Mouse (Mus musculus) forebrain, embryonic 14.5 days (tissue): ENCODE results near the gene Slc16a14. TPM values are rescaled to one million over a fixed set of nuclear protein-coding genes. Genes with fewer than 3 reads are reported as not detected.

Experiments used
- ATAC-seq: fragments of 200-750 bp; cut with Nextera tagmentation; 2 replicates; pipeline ENCODE4 v1.8.0; 2017; ENCODE audit warnings: mild to moderate bottlenecking, moderate library complexity
- DNase-seq: peaks from one replicate; pipeline ENCODE4 v3.0.0-alpha.2; 2015; ENCODE audit warnings: low spot score
- H3K27ac ChIP-seq: fragments of 300-500 bp; sonication (generic); 2 replicates; pipeline ENCODE4 v1.5.1; 2014; ENCODE audit warnings: low read depth, mild to moderate bottlenecking, control low read depth, low read length, moderate library complexity
- H3K27me3 ChIP-seq: fragments of 300-500 bp; sonication (generic); replicated peaks from 2 replicates; pipeline ENCODE4 v1.6.1; 2014; ENCODE audit warnings: low read length, control low read depth, mixed read lengths; ENCODE audit not compliant: control insufficient read depth, insufficient read depth
- H3K36me3 ChIP-seq: fragments of 300-500 bp; sonication (generic); 2 replicates; pipeline ENCODE4 v1.6.1; 2014; ENCODE audit warnings: low read length, control low read depth; ENCODE audit not compliant: control insufficient read depth, insufficient read depth
- H3K4me1 ChIP-seq: fragments of 300-500 bp; sonication (generic); 2 replicates; pipeline ENCODE4 v1.6.1; 2014; ENCODE audit warnings: antibody characterized with exemption, low read length, control low read depth; ENCODE audit not compliant: control insufficient read depth, insufficient read depth
- H3K4me2 ChIP-seq: fragments of 300-500 bp; sonication (generic); 2 replicates; pipeline ENCODE4 v1.6.1; 2014; ENCODE audit warnings: mild to moderate bottlenecking, control low read depth, low read length
- H3K4me3 ChIP-seq: fragments of 300-500 bp; sonication (generic); 2 replicates; pipeline ENCODE4 v1.5.1; 2014; ENCODE audit warnings: low read depth, low read length, control low read depth
- H3K9ac ChIP-seq: fragments of 300-500 bp; sonication (generic); 2 replicates; pipeline ENCODE4 v1.6.1; 2014; ENCODE audit warnings: mild to moderate bottlenecking, low read length, control low read depth, moderate library complexity
- H3K9me3 ChIP-seq: fragments of 300-500 bp; sonication (generic); replicated peaks from 2 replicates; pipeline ENCODE4 v1.6.1; 2016; ENCODE audit warnings: low read length, control low read depth, mixed read lengths; ENCODE audit not compliant: control insufficient read depth
- WGBS: fragments of 180-500 bp; shearing (Covaris S2); extraction: QIAGEN DNeasy Blood & Tissue Kit; methylation state at CpG from one replicate; pipeline ENCODE4 v1.1.7; 2014; 5-methylcytosine and 5-hydroxymethylcytosine counted together
- polyA plus RNA-seq: library from polyadenylated mRNA; unstranded; fragments of >200 nt; fragmentation: Nextera tagmentation; extraction: Ambion mirVana; gene quantifications from 2 replicates; pipeline ENCODE4 v1.2.1, GENCODE M21; 2014

Gene Slc16a14
- polyA plus RNA-seq, 1 experiment from 2014 or later = 9.1 TPM

DNA sequence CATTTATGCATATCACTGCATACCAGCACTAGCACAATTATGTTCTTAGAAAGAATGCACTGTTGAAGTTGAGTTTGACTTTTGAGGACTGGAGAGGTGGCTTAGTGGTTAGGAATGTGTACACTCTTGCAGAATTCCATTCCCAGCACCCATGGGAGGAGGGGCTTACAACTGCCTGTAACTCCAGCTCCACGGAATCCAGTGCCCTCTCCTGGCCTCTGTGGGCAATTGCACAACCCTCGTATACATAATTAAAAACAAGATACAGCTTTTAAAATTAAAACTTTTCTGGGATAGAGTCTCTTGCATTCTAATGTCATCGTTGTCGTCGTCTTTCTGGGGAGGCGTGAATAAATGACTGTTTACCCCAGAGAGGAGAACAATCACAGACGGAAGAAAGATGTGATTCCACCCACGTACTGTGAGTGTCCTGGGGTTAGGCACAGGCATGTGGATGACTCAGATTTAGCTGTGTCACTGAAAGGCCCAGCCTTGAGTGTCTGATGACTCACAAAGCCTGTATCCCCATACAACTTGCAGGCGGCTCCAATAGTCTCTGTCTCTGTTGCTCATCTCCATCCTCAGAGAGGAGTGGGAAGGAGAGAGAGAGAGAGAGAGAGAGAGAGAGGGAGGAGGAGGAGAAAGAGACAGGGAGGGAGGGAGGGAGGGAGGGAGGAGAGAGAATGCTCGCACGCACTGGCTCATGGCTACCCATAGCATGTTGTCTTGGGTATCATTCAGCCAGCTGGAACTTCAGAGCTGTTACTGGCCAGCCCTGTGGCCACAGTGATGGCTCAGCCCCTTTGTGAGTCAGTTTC, 53.5 kb downstream of the Slc16a14 start:
- H3K4me1 ChIP-seq = no peaks in the 10 kb centered on the region
- WGBS = 67% methylated on average over 11 of the region's 11 CpGs
- H3K9ac ChIP-seq = no peak overlapping the region
- no peaks in the 10 kb centered on the region for H3K9me3 ChIP-seq
- DNase-seq (no peak), ATAC-seq (no peak)
- no peak overlapping the region for H3K27ac ChIP-seq
- H3K4me3 ChIP-seq = no peak overlapping the region
- H3K4me2 ChIP-seq = no peak overlapping the region
- H3K27me3 ChIP-seq = no peaks in the 10 kb centered on the region
- no peaks in the 10 kb centered on the region for H3K36me3 ChIP-seq

GRCm38 (mm10) chr1:84879571-84880120, 55.3 kb downstream of the Slc16a14 start:
- ATAC-seq (no peak), DNase-seq (no peak)
- Histone ChIP-seq H3K4me3 (no peak overlapping the region), H3K4me1 (no peaks in the 10 kb centered on the region), H3K27me3 (no peaks in the 10 kb centered on the region), H3K36me3 (no peaks in the 10 kb centered on the region), H3K4me2 (no peak overlapping the region), H3K27ac (no peak overlapping the region), H3K9ac (no peak overlapping the region), H3K9me3 (no peaks in the 10 kb centered on the region)
- WGBS = 93% methylated on average over 8 of the region's 8 CpGs

- no peak for DNase-seq
- H3K4me1 ChIP-seq = no peaks in the 10 kb centered on the region
- no peak overlapping the region for H3K9ac ChIP-seq
- H3K27ac ChIP-seq = no peak overlapping the region
- no peaks in the 10 kb centered on the region for H3K9me3 ChIP-seq
- no peak for ATAC-seq
- H3K27me3 ChIP-seq = no peaks in the 10 kb centered on the region
- no peak overlapping the region for H3K4me3 ChIP-seq
- 87% methylated on average over 2 of the region's 2 CpGs for WGBS
- no peaks in the 10 kb centered on the region for H3K36me3 ChIP-seq
- no peak overlapping the region for H3K4me2 ChIP-seq
Observed at GRCm38 (mm10) chr1:84877590-84877989, 57.3 kb downstream of the Slc16a14 start.

GRCm38 (mm10) chr1:84872939-84873338, 62.0 kb downstream of the Slc16a14 start:
- Histone ChIP-seq H3K9me3 (no peaks in the 10 kb centered on the region), H3K4me3 (no peak overlapping the region), H3K4me1 (no peaks in the 10 kb centered on the region), H3K36me3 (no peaks in the 10 kb centered on the region), H3K4me2 (no peak overlapping the region), H3K9ac (no peak overlapping the region), H3K27ac (no peak overlapping the region), H3K27me3 (no peaks in the 10 kb centered on the region)
- WGBS = 71% methylated on average over 4 of the region's 4 CpGs
- DNase-seq (no peak), ATAC-seq (no peak)

DNA sequence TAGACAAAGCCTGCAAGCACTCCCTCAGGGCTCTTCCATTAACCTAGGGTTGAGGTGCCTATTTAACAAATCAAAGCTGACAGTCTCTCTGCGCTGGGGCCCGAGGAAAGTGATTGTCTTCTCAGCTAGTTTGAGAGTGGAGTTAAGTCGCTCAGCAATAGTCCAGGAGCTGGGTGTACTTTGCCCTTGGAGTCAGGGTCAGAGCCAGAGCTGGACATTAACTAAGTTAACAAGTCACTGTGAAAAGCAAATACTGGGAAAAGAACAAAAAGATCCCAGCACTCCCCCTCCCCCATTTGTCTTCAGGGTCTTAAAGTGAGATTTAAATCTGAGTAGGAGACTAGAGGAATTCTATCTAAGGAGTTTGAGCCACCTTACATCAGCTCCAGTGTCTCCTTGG, 62.8 kb downstream of the Slc16a14 start:
- Histone ChIP-seq H3K27me3 (no peaks in the 10 kb centered on the region), H3K36me3 (no peaks in the 10 kb centered on the region), H3K4me1 (no peaks in the 10 kb centered on the region), H3K27ac (no peak overlapping the region), H3K9me3 (no peaks in the 10 kb centered on the region), H3K4me2 (no peak overlapping the region), H3K9ac (no peak overlapping the region), H3K4me3 (no peak overlapping the region)
- no peak for DNase-seq
- 13% methylated on average over 3 of the region's 3 CpGs for WGBS
- no peak for ATAC-seq

DNA sequence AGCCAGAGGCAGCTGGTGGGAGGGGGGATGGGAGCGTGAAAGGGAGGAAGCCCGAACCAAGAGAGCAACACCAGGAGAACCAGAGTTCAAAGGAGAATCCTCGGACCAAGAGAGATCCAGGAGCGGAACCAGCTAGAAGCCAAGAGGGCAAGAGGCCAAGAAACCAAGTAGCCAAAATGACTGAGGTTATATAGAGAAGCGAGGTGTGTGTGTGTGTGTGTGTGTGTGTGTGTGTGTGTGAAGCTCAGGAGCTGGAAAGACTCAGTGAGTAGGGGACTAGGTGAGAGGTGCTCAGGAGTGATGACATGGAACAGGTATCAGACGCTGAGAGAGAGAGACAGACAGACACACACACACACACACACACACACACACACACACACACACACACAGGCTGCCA, 63.8 kb downstream of the Slc16a14 start:
- no peaks in the 10 kb centered on the region for H3K9me3 ChIP-seq
- no peak overlapping the region for H3K9ac ChIP-seq
- WGBS = 71% methylated on average over 6 of the region's 6 CpGs
- H3K27me3 ChIP-seq = no peaks in the 10 kb centered on the region
- H3K4me3 ChIP-seq = no peak overlapping the region
- no peak overlapping the region for H3K27ac ChIP-seq
- no peaks in the 10 kb centered on the region for H3K36me3 ChIP-seq
- H3K4me2 ChIP-seq = no peak overlapping the region
- no peaks in the 10 kb centered on the region for H3K4me1 ChIP-seq
- DNase-seq (no peak), ATAC-seq (no peak)

DNA sequence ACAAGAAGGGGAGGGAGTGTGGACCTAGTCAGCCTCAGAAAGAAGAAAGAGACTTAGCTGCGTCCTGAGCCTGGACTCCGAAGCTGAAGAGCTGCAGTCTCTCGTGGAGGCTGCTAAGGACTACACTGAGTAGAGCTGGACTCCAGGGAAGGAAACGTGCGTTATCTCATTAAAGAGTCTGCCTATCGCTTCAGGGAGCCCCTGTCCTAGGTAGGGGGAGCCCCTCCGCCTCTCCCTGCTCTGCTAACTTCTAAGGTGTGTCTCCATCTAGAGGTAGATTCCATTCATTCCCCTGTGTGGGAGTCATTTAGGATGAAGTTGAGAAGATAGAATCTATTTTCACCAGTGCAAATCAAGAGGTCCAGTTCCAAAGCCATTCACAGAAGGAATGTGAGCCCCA, 65.4 kb downstream of the Slc16a14 start:
- no peak overlapping the region for H3K4me2 ChIP-seq
- WGBS = 44% methylated on average over 7 of the region's 7 CpGs
- DNase-seq (no peak), ATAC-seq (no peak)
- no peaks in the 10 kb centered on the region for H3K9me3 ChIP-seq
- no peaks in the 10 kb centered on the region for H3K4me1 ChIP-seq
- H3K27ac ChIP-seq = no peak overlapping the region
- H3K27me3 ChIP-seq = no peaks in the 10 kb centered on the region
- H3K9ac ChIP-seq = no peak overlapping the region
- H3K4me3 ChIP-seq = no peak overlapping the region
- no peaks in the 10 kb centered on the region for H3K36me3 ChIP-seq

GRCm38 (mm10) chr1:84868841-84869240, 66.1 kb downstream of the Slc16a14 start:
- Histone ChIP-seq H3K27me3 (no peaks in the 10 kb centered on the region), H3K4me2 (no peak overlapping the region), H3K4me3 (no peak overlapping the region), H3K36me3 (no peaks in the 10 kb centered on the region), H3K27ac (no peak overlapping the region), H3K9me3 (no peaks in the 10 kb centered on the region), H3K4me1 (no peaks in the 10 kb centered on the region), H3K9ac (no peak overlapping the region)
- DNase-seq = no peak
- WGBS = 76% methylated on average over 4 of the region's 4 CpGs
- ATAC-seq = no peak

- Histone ChIP-seq H3K9ac (no peak overlapping the region), H3K36me3 (no peaks in the 10 kb centered on the region), H3K27ac (no peak overlapping the region), H3K9me3 (no peaks in the 10 kb centered on the region), H3K27me3 (no peaks in the 10 kb centered on the region), H3K4me1 (no peaks in the 10 kb centered on the region), H3K4me2 (no peak overlapping the region), H3K4me3 (no peak overlapping the region)
- no peak for DNase-seq
- ATAC-seq = no peak
Observed at GRCm38 (mm10) chr1:84868311-84868710, 66.6 kb downstream of the Slc16a14 start.
